In the genomic region with DNA sequence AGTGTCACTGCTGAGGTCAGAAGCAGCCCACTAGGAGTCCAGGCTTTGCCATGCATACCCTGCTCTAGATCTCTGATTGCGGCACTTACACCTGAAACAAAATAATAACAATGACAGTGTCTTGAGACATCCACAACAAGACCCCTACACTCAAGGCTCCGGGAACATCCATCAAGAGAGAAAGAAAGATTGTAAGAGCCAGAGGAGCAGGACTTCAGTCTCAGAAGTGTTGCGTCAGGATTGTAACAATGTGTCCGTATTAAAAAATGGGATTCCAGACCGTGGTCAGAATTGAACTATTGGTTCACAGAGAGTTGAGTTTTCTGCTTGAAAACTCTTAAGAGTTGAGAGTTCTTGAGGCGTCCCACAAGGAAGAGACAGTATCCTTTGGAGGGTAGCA, we compare ENCODE assay signal across 22 mouse cellular contexts. TPM values are rescaled to one million over a fixed set of nuclear protein-coding genes. Genes with fewer than 3 reads are reported as not detected.
"Had no signal": no experiment of that assay in that cellular context is flagged by ENCODE, and none has a peak within 500 bp of the region (broad histone marks: within the 10 kb centered on the region; RNA-seq: fewer than 3 reads in every experiment).

No protein-coding gene starts in this region.

- DNase-seq: gastrocnemius, adult 2 months; gastrocnemius, postnatal 10 days; gastrocnemius, postnatal 25 days; heart, adult 2 months; heart, postnatal 10 days; heart, postnatal 4 days; kidney, adult 18-20 months; kidney, adult 8-10 months; kidney, postnatal 10 days; kidney, postnatal 25 days; kidney, postnatal 4 days had no signal

- H3K27ac ChIP-seq: gastrocnemius, adult 2 months; heart, adult 2 months; hindbrain, embryonic 10.5 days; hindbrain, embryonic 12.5 days; hindbrain, embryonic 14.5 days; layer of hippocampus, adult 2 months; left cerebral cortex, adult 2 months; limb, embryonic 10.5 days; limb, embryonic 12.5 days had no signal

- ATAC-seq: forebrain, embryonic 16.5 days; hindbrain, embryonic 16.5 days; inflammation-experienced regulatory T-cells, adult 6 months had no signal

- H3K9ac ChIP-seq: heart, embryonic 12.5 days; hindbrain, embryonic 12.5 days; hindbrain, embryonic 14.5 days; limb, embryonic 12.5 days had no signal

- H3K9me3 ChIP-seq: heart, embryonic 12.5 days; hindbrain, embryonic 10.5 days; hindbrain, embryonic 12.5 days; limb, embryonic 10.5 days; limb, embryonic 12.5 days had no signal

- H3K4me3 ChIP-seq: gastrocnemius, adult 2 months; heart, adult 2 months; heart, embryonic 12.5 days; hindbrain, embryonic 10.5 days; hindbrain, embryonic 12.5 days; layer of hippocampus, adult 2 months; left cerebral cortex, adult 2 months; limb, embryonic 10.5 days; limb, embryonic 12.5 days had no signal

- H3K4me2 ChIP-seq: heart, embryonic 12.5 days; hindbrain, embryonic 12.5 days; hindbrain, embryonic 14.5 days; limb, embryonic 12.5 days had no signal

- H3K27me3 ChIP-seq: heart, embryonic 12.5 days; hindbrain, embryonic 12.5 days had no signal

- H3K36me3 ChIP-seq: heart, embryonic 12.5 days; hindbrain, embryonic 10.5 days; hindbrain, embryonic 12.5 days; limb, embryonic 10.5 days; limb, embryonic 12.5 days had no signal

RNA-seq across cellular contexts. Expression of gene Rerg, which starts 10.3 kb away (rescaled TPM):
- polyA plus RNA-seq: inflammation-experienced regulatory T-cells, adult 6 months had no signal
